Mouse (Mus musculus): ENCODE data around the gene Lima1. TPM values are rescaled to one million over a fixed set of nuclear protein-coding genes. Genes with fewer than 3 reads are reported as not detected.

Lima1 gene
- polyA plus RNA-seq, 1 experiment from 2014 or later: 41.1 TPM

DNA sequence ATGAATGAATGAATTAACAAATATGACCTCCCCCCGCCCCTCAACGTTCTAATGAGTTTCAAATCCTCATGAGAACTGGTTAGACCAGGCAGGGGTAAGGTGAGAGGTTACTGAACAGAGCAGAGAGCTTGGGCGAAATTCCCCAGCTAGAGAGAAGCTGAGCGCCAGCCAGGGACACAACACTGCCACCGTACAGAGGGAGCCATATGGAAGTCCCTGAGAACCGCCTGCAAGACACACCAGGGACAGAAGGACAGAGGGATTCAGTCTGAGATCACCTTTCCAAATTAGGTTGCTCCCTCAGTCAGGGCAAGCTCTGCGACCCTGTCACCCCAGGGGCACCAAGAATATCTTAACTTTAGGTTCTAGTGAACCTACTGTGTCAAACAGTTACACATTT, 37.7 kb downstream of the Lima1 start:
- H3K27ac ChIP-seq (ENCODE audit: low read depth): no peak overlapping the region
- WGBS: 63% methylated on average over 7 of the region's 7 CpGs
- TF ChIP-seq CTCF (IDR thresholded peaks at IDR 0.05; ENCODE audit: low read depth): no peak
- no peak for ATAC-seq (ENCODE audit: insufficient read depth)
- no peak overlapping the region for H3K4me3 ChIP-seq (ENCODE audit: low read depth, low read length)
- no peaks in the 10 kb centered on the region for H3K4me1 ChIP-seq (ENCODE audit: insufficient read depth)
- H3K9me3 ChIP-seq (ENCODE audit: low read depth, low read length): no peaks in the 10 kb centered on the region
- H3K27me3 ChIP-seq (ENCODE audit: insufficient read depth, low read length): no peaks in the 10 kb centered on the region
- H3K36me3 ChIP-seq (ENCODE audit: insufficient read depth): no peaks in the 10 kb centered on the region
- no peak for DNase-seq
- H3K4me2 ChIP-seq: no peak overlapping the region
- no peak overlapping the region for H3K9ac ChIP-seq

GRCm38 (mm10) chr15:99835191-99835590, 40.1 kb downstream of the Lima1 start:
- TF ChIP-seq CTCF (IDR thresholded peaks at IDR 0.05; ENCODE audit: low read depth): no peak
- no peak overlapping the region for H3K9ac ChIP-seq
- ATAC-seq (ENCODE audit: insufficient read depth) (no peak), DNase-seq (no peak)
- H3K4me2 ChIP-seq: no peak overlapping the region
- H3K27ac ChIP-seq (ENCODE audit: low read depth): no peak overlapping the region
- no peak overlapping the region for H3K4me3 ChIP-seq (ENCODE audit: low read depth, low read length)
- no peaks in the 10 kb centered on the region for H3K9me3 ChIP-seq (ENCODE audit: low read depth, low read length)
- WGBS: 56% methylated on average over 9 of the region's 9 CpGs
- H3K4me1 ChIP-seq (ENCODE audit: insufficient read depth): no peaks in the 10 kb centered on the region
- H3K36me3 ChIP-seq (ENCODE audit: insufficient read depth): no peaks in the 10 kb centered on the region
- no peaks in the 10 kb centered on the region for H3K27me3 ChIP-seq (ENCODE audit: insufficient read depth, low read length)

- no peak for DNase-seq
- 77% methylated on average over 3 of the region's 3 CpGs for WGBS
- no peak for ATAC-seq (ENCODE audit: insufficient read depth)
Observed at GRCm38 (mm10) chr15:99834681-99835080, 40.6 kb downstream of the Lima1 start.

GRCm38 (mm10) chr15:99833648-99834454, 41.4 kb downstream of the Lima1 start:
- Histone ChIP-seq H3K4me2 (no peak overlapping the region), H3K27ac (ENCODE audit: low read depth) (no peak overlapping the region), H3K4me3 (ENCODE audit: low read depth, low read length) (no peak overlapping the region), H3K9ac (no peak overlapping the region), H3K4me1 (ENCODE audit: insufficient read depth) (no peaks in the 10 kb centered on the region), H3K36me3 (ENCODE audit: insufficient read depth) (no peaks in the 10 kb centered on the region), H3K27me3 (ENCODE audit: insufficient read depth, low read length) (no peaks in the 10 kb centered on the region), H3K9me3 (ENCODE audit: low read depth, low read length) (no peaks in the 10 kb centered on the region)
- no peak for DNase-seq
- TF ChIP-seq CTCF (IDR thresholded peaks at IDR 0.05; ENCODE audit: low read depth): no peak
- ATAC-seq (ENCODE audit: insufficient read depth): no peak
- 69% methylated on average over 5 of the region's 5 CpGs for WGBS

More at GRCm38 (mm10) chr15:99834681-99835080, 40.6 kb downstream of the Lima1 start:
- Histone ChIP-seq H3K9me3 (ENCODE audit: low read depth, low read length) (no peaks in the 10 kb centered on the region), H3K4me2 (no peak overlapping the region), H3K4me1 (ENCODE audit: insufficient read depth) (no peaks in the 10 kb centered on the region), H3K4me3 (ENCODE audit: low read depth, low read length) (no peak overlapping the region), H3K36me3 (ENCODE audit: insufficient read depth) (no peaks in the 10 kb centered on the region), H3K27me3 (ENCODE audit: insufficient read depth, low read length) (no peaks in the 10 kb centered on the region), H3K9ac (no peak overlapping the region), H3K27ac (ENCODE audit: low read depth) (no peak overlapping the region)
- TF ChIP-seq CTCF (IDR thresholded peaks at IDR 0.05; ENCODE audit: low read depth): no peak

DNA sequence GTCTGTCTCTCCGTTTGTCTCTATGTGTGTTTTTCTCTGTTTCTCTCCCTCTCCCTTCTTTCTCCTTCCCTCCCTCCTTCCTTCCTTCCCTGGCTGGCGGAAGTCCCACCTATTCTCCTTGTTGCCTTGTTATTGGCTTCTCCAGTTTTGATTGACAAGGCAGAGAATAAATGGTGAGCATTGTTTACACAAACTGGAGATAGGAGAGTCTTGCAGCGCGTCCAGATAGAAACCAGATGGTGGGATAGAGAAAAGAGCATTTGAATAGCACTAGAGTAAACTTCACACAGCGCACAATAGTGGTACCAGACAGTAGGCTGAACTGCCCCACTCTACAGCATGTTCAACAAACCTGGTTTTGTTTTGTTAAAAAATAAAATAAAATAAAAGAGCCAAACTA, 43.7 kb downstream of the Lima1 start:
- TF ChIP-seq CTCF (IDR thresholded peaks at IDR 0.05; ENCODE audit: low read depth): no peak
- no peak overlapping the region for H3K27ac ChIP-seq (ENCODE audit: low read depth)
- H3K9me3 ChIP-seq (ENCODE audit: low read depth, low read length): no peaks in the 10 kb centered on the region
- H3K4me3 ChIP-seq (ENCODE audit: low read depth, low read length): no peak overlapping the region
- WGBS: 38% methylated on average over 5 of the region's 5 CpGs
- H3K4me2 ChIP-seq: no peak overlapping the region
- ATAC-seq (ENCODE audit: insufficient read depth) (peak; percentile 69; the same call in 1 of the 2 replicates), DNase-seq (peak; percentile 83)
- H3K36me3 ChIP-seq (ENCODE audit: insufficient read depth): no peaks in the 10 kb centered on the region
- H3K27me3 ChIP-seq (ENCODE audit: insufficient read depth, low read length): no peaks in the 10 kb centered on the region
- no peak overlapping the region for H3K9ac ChIP-seq
- H3K4me1 ChIP-seq (ENCODE audit: insufficient read depth): no peaks in the 10 kb centered on the region

DNA sequence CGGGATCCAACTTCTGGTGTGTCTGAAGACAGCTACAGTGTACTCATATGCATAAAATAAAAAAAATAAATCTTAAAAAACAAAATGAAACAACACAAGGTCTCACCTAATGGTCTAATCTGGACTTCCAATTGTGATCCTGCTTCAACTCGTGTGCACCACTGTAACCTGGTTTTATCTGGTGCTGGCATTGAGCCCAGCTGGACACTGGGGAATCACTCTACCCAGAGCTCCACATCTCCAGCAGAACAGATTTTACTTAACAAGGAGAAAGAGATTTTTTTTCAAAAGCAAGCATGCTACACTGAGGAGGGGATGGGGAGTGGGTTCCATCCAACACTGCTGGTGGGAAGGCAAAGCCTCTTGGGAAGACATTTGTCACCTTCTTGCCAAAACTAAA, 47.2 kb downstream of the Lima1 start:
- DNase-seq (no peak), ATAC-seq (ENCODE audit: insufficient read depth) (no peak)
- H3K27me3 ChIP-seq (ENCODE audit: insufficient read depth, low read length): no peaks in the 10 kb centered on the region
- TF ChIP-seq CTCF (IDR thresholded peaks at IDR 0.05; ENCODE audit: low read depth): no peak
- no peak overlapping the region for H3K9ac ChIP-seq
- H3K4me3 ChIP-seq (ENCODE audit: low read depth, low read length): no peak overlapping the region
- no peaks in the 10 kb centered on the region for H3K36me3 ChIP-seq (ENCODE audit: insufficient read depth)
- H3K4me2 ChIP-seq: no peak overlapping the region
- H3K27ac ChIP-seq (ENCODE audit: low read depth): no peak overlapping the region
- 77% methylated on average over 2 of the region's 2 CpGs for WGBS
- no peaks in the 10 kb centered on the region for H3K9me3 ChIP-seq (ENCODE audit: low read depth, low read length)
- no peaks in the 10 kb centered on the region for H3K4me1 ChIP-seq (ENCODE audit: insufficient read depth)

GRCm38 (mm10) chr15:99826210-99826888, 48.9 kb downstream of the Lima1 start:
- DNase-seq (no peak), ATAC-seq (ENCODE audit: insufficient read depth) (no peak)
- Histone ChIP-seq H3K4me3 (ENCODE audit: low read depth, low read length) (no peak overlapping the region), H3K4me1 (ENCODE audit: insufficient read depth) (no peaks in the 10 kb centered on the region), H3K27ac (ENCODE audit: low read depth) (no peak overlapping the region), H3K27me3 (ENCODE audit: insufficient read depth, low read length) (no peaks in the 10 kb centered on the region), H3K36me3 (ENCODE audit: insufficient read depth) (no peaks in the 10 kb centered on the region), H3K4me2 (no peak overlapping the region), H3K9me3 (ENCODE audit: low read depth, low read length) (no peaks in the 10 kb centered on the region), H3K9ac (no peak overlapping the region)
- TF ChIP-seq CTCF (IDR thresholded peaks at IDR 0.05; ENCODE audit: low read depth): no peak
- WGBS: 71% methylated on average over 8 of the region's 8 CpGs
